Mouse (Mus musculus): ENCODE data around the gene Gm27179. TPM values are rescaled to one million over a fixed set of nuclear protein-coding genes. Genes with fewer than 3 reads are reported as not detected.
"Not testable (repeated sequence)": the region's sequence is repeated elsewhere in the genome, so short reads cannot be mapped to it uniquely, and the experiment has no call there.

Gm27179 gene
- total RNA-seq, 4 experiments from 2014 or later: not detected

DNA sequence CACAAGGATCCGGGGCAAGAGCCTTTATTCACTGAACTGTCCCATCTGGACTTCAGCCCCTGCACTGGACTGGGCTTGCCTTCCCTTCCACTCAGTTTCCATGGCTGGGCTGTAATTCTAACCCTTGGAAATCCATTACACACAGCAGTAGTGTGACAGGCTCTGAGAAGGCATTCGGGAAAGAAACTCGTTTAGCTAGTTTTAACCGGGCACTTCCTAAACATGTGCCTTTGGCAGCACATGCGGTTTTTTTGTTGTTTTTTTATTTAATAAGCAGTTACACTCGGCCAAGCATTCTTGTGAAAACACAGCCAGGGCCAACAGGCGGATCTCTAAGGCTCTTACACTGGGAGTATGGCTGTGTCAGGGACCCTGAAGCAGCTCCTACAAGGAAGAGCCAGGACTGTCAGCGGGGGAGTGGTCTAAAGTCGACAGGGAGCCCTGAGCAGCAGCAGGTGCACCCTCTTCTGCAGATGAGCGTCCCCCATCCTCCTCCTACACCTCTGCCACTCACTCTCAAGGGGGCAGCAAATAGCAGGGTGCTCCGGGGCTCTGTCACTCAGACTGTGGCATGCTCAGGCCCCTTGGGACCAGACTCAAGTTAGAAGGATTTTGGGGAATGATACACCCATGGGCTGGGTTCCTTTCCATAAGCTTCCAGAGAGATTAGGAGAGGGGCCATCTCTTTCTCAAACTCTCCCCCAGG, 38.3 kb downstream of the Gm27179 start:
- DNase-seq (ENCODE audit: low spot score): not testable (repeated sequence)

DNA sequence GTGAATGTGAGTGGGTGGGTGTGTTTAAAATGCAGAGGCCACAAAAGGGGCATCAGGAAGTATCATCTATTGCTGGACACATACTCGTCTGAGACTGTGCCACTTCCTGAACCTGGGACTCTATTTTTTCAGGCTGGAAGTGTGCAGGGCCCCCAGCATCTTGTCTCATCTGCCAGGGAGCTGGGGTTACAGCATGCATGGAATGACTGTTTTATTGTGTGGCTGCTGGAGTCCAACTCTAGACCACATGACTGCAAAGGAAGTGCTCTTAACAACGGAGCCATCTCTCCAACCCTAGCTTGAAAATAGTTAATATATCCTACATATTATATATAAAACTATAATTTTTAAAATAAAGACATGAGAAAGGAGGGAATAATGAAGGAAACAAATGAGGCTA, 39.0 kb downstream of the Gm27179 start:
- DNase-seq (ENCODE audit: low spot score): not testable (repeated sequence)

DNA sequence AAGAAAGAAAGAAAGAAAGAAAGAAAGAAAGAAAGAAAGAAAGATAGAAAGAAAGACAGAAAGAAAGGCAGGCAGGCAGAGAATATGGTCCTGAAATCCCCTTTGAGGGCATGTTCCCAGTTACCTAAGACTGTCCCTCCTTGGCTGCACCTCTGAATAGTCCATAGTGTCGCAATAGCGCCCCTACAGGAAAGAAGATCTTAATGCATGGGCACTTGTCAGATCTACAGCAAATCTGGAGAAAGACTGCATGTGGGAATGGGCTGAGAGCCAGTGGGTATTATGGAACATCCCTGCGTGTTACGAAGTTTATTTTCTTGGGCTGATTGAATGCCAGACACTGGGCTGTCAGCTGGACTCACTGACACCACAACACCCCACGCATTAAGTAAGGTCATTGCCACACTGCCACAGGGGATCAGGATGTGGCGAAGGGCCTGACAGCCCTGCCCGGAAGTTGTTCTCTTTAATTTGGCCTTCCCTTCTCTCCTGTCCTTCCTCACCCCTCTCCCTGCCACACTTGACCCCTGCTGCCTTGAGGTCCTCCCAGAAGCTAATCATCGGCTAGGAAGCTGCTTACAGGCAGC, 42.1 kb downstream of the Gm27179 start:
- not testable (repeated sequence) for DNase-seq (ENCODE audit: low spot score)

DNA sequence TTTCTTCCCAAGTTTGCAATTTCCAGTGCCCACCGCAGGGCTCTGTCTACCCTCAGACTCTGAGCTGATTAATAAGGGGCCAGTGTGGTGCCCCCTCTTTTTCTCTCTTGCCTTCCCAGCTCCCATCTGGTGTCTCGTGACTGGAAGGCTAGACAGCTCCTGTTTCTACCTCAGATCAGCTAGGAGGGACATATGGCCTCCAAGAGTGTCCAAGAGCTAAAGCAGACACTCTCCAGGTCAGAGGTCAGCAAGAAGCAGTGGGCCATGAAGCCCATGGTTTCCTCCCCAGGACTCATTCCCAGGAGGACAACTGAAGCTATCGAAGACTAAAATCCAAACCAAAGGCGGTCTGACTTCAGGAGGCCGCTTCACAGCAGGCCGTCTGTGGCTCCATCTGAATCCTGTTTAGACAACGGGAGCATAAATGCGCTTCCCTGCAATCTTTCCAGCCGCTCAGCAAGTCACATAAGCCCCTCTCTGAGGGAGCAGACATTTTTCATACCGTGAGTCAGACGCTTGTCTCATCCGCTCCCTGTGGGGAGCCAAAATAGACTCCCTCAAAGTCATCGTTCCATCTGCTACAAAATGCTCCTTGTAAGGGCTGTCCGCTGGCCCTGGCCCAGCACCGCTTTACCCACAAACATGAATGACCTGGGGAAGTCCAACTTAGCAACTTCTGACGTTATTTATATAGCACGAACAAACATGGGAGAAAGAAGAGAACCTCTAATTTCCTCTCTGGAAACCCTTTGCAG, 44.6 kb downstream of the Gm27179 start:
- not testable (repeated sequence) for DNase-seq (ENCODE audit: low spot score)

DNA sequence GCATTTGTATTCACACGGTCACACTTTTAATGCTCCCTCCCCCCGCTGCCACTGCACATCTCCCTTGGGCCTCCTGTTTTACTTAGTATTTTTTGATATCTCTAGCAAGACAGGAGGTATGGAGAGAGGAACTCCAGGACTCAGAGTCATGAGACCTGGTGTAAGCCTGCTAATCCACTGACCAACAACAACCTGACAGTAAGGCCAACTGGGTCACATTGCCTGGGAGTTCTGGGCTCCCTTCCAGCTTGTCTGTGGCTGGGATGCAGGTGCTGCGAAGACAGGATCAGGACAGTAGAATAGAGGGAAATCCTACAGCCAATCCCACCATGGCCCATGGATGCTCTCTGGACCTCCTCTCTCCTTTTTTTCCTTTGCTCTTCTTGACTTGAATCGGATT, 47.9 kb downstream of the Gm27179 start:
- DNase-seq (ENCODE audit: low spot score): not testable (repeated sequence)

Other genes starting within 250 kb of the Gm27179 start
- not detected for gene Synb, start 218.2 kb downstream of the Gm27179 start, total RNA-seq (2022)
- gene Gm16867, start 9.2 kb downstream of the Gm27179 start, total RNA-seq (2022): 1 to 10 TPM in 3 of 4 experiments, under 1 TPM in 1; 0.73 to 2.7 (median 1.5) TPM
- 10 to 100 TPM; 36.1 to 43.3 (median 39.5) TPM for gene Entpd4b, start 42.9 kb upstream of the Gm27179 start, total RNA-seq (2022)